ENCODE assay signal across 19 mouse cellular contexts in the genomic region with DNA sequence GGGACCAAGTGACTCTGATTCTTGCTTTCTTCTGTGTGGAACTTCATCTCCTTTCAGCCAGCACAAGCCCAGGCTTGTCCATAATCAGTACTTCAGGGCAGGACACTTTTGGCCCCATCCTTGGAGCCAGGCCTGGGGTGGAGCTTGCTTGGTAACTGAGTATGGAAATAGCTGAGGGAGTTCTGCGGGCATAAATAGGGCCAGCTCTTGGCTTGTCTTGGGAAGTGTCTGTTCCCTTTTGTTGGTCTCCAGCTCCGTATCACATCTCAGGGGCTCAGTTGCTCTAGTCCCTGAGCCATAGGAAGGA. TPM values are rescaled to one million over a fixed set of nuclear protein-coding genes. Genes with fewer than 3 reads are reported as not detected.
A peak's percentile ranks its signal among the peaks of the same experiment; 100 is the strongest.
DNase-seq lines count a peak whose midpoint lies in the region; ATAC-seq and TF ChIP-seq lines count a peak whose summit lies in the region.
"Had no signal": no experiment of that assay in that cellular context is flagged by ENCODE, and none has a peak within 500 bp of the region (broad histone marks: within the 10 kb centered on the region; RNA-seq: fewer than 3 reads in every experiment).

No protein-coding gene starts in this region.

- peak overlapping the region; percentile 73 for H3K27ac ChIP-seq in gastrocnemius, adult 2 months
- peak overlapping the region; percentile 59; the same call in 1 of the 2 replicates for H3K27ac ChIP-seq in hindbrain, embryonic 10.5 days
- no peak overlapping the region for H3K27ac ChIP-seq in hindbrain, embryonic 16.5 days (ENCODE audit: low read depth, low read length)
- peak overlapping the region; percentile 65 for H3K27ac ChIP-seq in embryonic facial prominence, embryonic 15.5 days (replicated peaks)
- H3K27ac ChIP-seq: hindbrain, embryonic 14.5 days; liver, embryonic 13.5 days had no signal

- DNase-seq in gastrocnemius, adult 2 months = peak; percentile 71
- DNase-seq in gastrocnemius, postnatal 4 days (ENCODE audit: low spot score in 2 of 2) = no peak
- DNase-seq in hindbrain, embryonic 10.5 days (ENCODE audit: low spot score) = no peak
- peak; percentile 83 for DNase-seq in Muller cell, postnatal 12 days (ENCODE audit: inconsistent ontology term)
- no peak for DNase-seq in layer of hippocampus, postnatal 14 days (ENCODE audit: low spot score in 2 of 2)
- DNase-seq in kidney, postnatal 4 days = no peak
- DNase-seq: adrenal gland, postnatal 10 days; cerebellum, postnatal 10 days; embryo, embryonic 11 days; kidney, adult 11 months; liver, embryonic 13.5 days; thymus, postnatal 4 days had no signal

- H3K4me1 ChIP-seq in hindbrain, embryonic 10.5 days (replicated peaks) = peaks cover 35% of the 10 kb centered on the region
- no peaks in the 10 kb centered on the region; the same call in 1 of the 2 replicates for H3K4me1 ChIP-seq in hindbrain, embryonic 16.5 days (ENCODE audit: control insufficient read depth, insufficient read depth, low read depth, low read length)
- peaks cover 53% of the 10 kb centered on the region for H3K4me1 ChIP-seq in embryonic facial prominence, embryonic 15.5 days

- 77% methylated on average over 2 of the region's 2 CpGs for WGBS in hindbrain, embryonic 10.5 days
- 57% methylated on average over 2 of the region's 2 CpGs for WGBS in hindbrain, embryonic 16.5 days
- WGBS in embryonic facial prominence, embryonic 15.5 days = 58% methylated on average over 2 of the region's 2 CpGs

- no peaks in the 10 kb centered on the region for H3K36me3 ChIP-seq in hindbrain, embryonic 10.5 days
- H3K36me3 ChIP-seq in hindbrain, embryonic 16.5 days (ENCODE audit: control insufficient read depth, insufficient read depth, low read length) = no peaks in the 10 kb centered on the region
- no peaks in the 10 kb centered on the region for H3K36me3 ChIP-seq in embryonic facial prominence, embryonic 15.5 days
- H3K36me3 ChIP-seq: liver, embryonic 13.5 days had no signal

- intact Hi-C loops in gastrocnemius, adult 2 months (cut with DNase I) = no loop called here

- no peaks in the 10 kb centered on the region for H3K9me3 ChIP-seq in hindbrain, embryonic 10.5 days
- H3K9me3 ChIP-seq in hindbrain, embryonic 16.5 days (ENCODE audit: control insufficient read depth, low read length) = no peaks in the 10 kb centered on the region
- H3K9me3 ChIP-seq in embryonic facial prominence, embryonic 15.5 days (replicated peaks) = no peaks in the 10 kb centered on the region
- H3K9me3 ChIP-seq: liver, embryonic 13.5 days had no signal

- no peaks in the 10 kb centered on the region for H3K27me3 ChIP-seq in hindbrain, embryonic 10.5 days (ENCODE audit: insufficient read depth, poor library complexity, severe bottlenecking)
- H3K27me3 ChIP-seq in hindbrain, embryonic 16.5 days (replicated peaks; ENCODE audit: control insufficient read depth, insufficient read depth, low read length) = no peaks in the 10 kb centered on the region
- no peaks in the 10 kb centered on the region for H3K27me3 ChIP-seq in embryonic facial prominence, embryonic 15.5 days
- H3K27me3 ChIP-seq: liver, embryonic 13.5 days had no signal

- no peak for ATAC-seq in hindbrain, embryonic 16.5 days
- 0 out of 2 replicates have a peak, but pooled peaks have one; percentile 24 for ATAC-seq in embryonic facial prominence, embryonic 15.5 days (ENCODE audit: insufficient number of reproducible peaks, low FRiP score, low TSS enrichment, low read depth)

- no peak overlapping the region for H3K4me2 ChIP-seq in hindbrain, embryonic 16.5 days (ENCODE audit: low read length)
- no peak overlapping the region for H3K4me2 ChIP-seq in embryonic facial prominence, embryonic 15.5 days (replicated peaks)
- H3K4me2 ChIP-seq: hindbrain, embryonic 14.5 days; liver, embryonic 13.5 days had no signal

- no peak overlapping the region for H3K9ac ChIP-seq in hindbrain, embryonic 16.5 days (ENCODE audit: low read depth, low read length)
- H3K9ac ChIP-seq in embryonic facial prominence, embryonic 15.5 days = no peak overlapping the region
- H3K9ac ChIP-seq: hindbrain, embryonic 14.5 days; liver, embryonic 13.5 days had no signal

- no peak overlapping the region for H3K4me3 ChIP-seq in gastrocnemius, adult 2 months
- no peak overlapping the region for H3K4me3 ChIP-seq in hindbrain, embryonic 10.5 days
- no peak overlapping the region for H3K4me3 ChIP-seq in hindbrain, embryonic 16.5 days (ENCODE audit: low read length)
- no peak overlapping the region for H3K4me3 ChIP-seq in embryonic facial prominence, embryonic 15.5 days (replicated peaks)
- H3K4me3 ChIP-seq: liver, embryonic 13.5 days had no signal

- no peak for TF ChIP-seq CTCF in gastrocnemius, adult 2 months (IDR thresholded peaks at IDR 0.05)

RNA-seq across cellular contexts. Expression of gene Ankrd2, which starts 13.3 kb away (rescaled TPM):
- 100 to 1,000 TPM; 154 to 235 TPM for total RNA-seq in gastrocnemius, adult 2 months (2021)
- 10 to 100 TPM; 50.1 to 73.1 TPM for total RNA-seq in gastrocnemius, postnatal 4 days (2021)
- 0.39 TPM in 1 of 2 replicates, not detected in the other for polyA plus RNA-seq in hindbrain, embryonic 10.5 days (2016; fragmentation: Nextera tagmentation; extraction: Ambion mirVana)
- 1.1 and 1.5 TPM in 2 replicates for polyA plus RNA-seq in hindbrain, embryonic 16.5 days (2015; fragmentation: Nextera tagmentation; extraction: Ambion mirVana)
- 1.6 and 1.9 TPM in 2 replicates for polyA plus RNA-seq in embryonic facial prominence, embryonic 15.5 days (2015; fragmentation: Nextera tagmentation; extraction: Ambion mirVana)
- under 1 TPM; 0.30 to 0.45 TPM for total RNA-seq in layer of hippocampus, postnatal 14 days (2021)
- total RNA-seq: layer of hippocampus, postnatal 25 days; megakaryocyte progenitor cell, adult 5-6 weeks; neutrophil, adult 5-6 weeks had no signal

RNA-seq across cellular contexts. Expression of gene Hoga1, which starts 22.9 kb away (rescaled TPM):
- 1 to 10 TPM; 2.9 to 3.1 TPM for total RNA-seq in gastrocnemius, adult 2 months (2021)
- 1 to 10 TPM; 7.1 to 8.8 TPM for total RNA-seq in gastrocnemius, postnatal 4 days (2021)
- 1.3 and 1.9 TPM in 2 replicates for polyA plus RNA-seq in hindbrain, embryonic 10.5 days (2016; fragmentation: Nextera tagmentation; extraction: Ambion mirVana)
- 2.0 and 2.4 TPM in 2 replicates for polyA plus RNA-seq in hindbrain, embryonic 16.5 days (2015; fragmentation: Nextera tagmentation; extraction: Ambion mirVana)
- polyA plus RNA-seq in embryonic facial prominence, embryonic 15.5 days (2015; fragmentation: Nextera tagmentation; extraction: Ambion mirVana) = 1.7 TPM in 2 replicates
- total RNA-seq in layer of hippocampus, postnatal 14 days (2021) = 1 to 10 TPM; 7.3 to 9.8 TPM
- total RNA-seq: neutrophil, adult 5-6 weeks had no signal

RNA-seq across cellular contexts. Expression of gene 4933411K16Rik, which starts 29.6 kb away (rescaled TPM):
- total RNA-seq in gastrocnemius, adult 2 months (2021) = under 1 TPM; 0.28 to 0.33 TPM
- total RNA-seq in gastrocnemius, postnatal 4 days (2021) = under 1 TPM; 0.75 to 0.91 TPM
- polyA plus RNA-seq in hindbrain, embryonic 10.5 days (2016; fragmentation: Nextera tagmentation; extraction: Ambion mirVana) = not detected in 2 replicates
- polyA plus RNA-seq in hindbrain, embryonic 16.5 days (2015; fragmentation: Nextera tagmentation; extraction: Ambion mirVana) = not detected in 2 replicates
- polyA plus RNA-seq in embryonic facial prominence, embryonic 15.5 days (2015; fragmentation: Nextera tagmentation; extraction: Ambion mirVana) = 0.16 TPM in 1 of 2 replicates, not detected in the other
- total RNA-seq in layer of hippocampus, postnatal 14 days (2021) = 1 to 10 TPM; 1.3 to 1.5 TPM
- total RNA-seq: megakaryocyte progenitor cell, adult 5-6 weeks; neutrophil, adult 5-6 weeks had no signal
- polyA plus RNA-seq: hindbrain, embryonic 14.5 days; liver, embryonic 13.5 days; lung, embryonic 16.5 days had no signal

RNA-seq across cellular contexts. Expression of gene Ubtd1, which starts 40.9 kb away (rescaled TPM):
- total RNA-seq in gastrocnemius, adult 2 months (2021) = 10 to 100 TPM; 14.5 to 15.1 TPM
- total RNA-seq in gastrocnemius, postnatal 4 days (2021) = 10 to 100 TPM; 37.5 to 39.7 TPM
- polyA plus RNA-seq in hindbrain, embryonic 10.5 days (2016; fragmentation: Nextera tagmentation; extraction: Ambion mirVana) = 11.5 and 16.9 TPM in 2 replicates
- polyA plus RNA-seq in hindbrain, embryonic 16.5 days (2015; fragmentation: Nextera tagmentation; extraction: Ambion mirVana) = 13.4 and 15.2 TPM in 2 replicates
- polyA plus RNA-seq in embryonic facial prominence, embryonic 15.5 days (2015; fragmentation: Nextera tagmentation; extraction: Ambion mirVana) = 33.2 and 34.2 TPM in 2 replicates
- total RNA-seq in layer of hippocampus, postnatal 14 days (2021) = 10 to 100 TPM; 15.6 to 17.0 TPM

RNA-seq across cellular contexts. Expression of gene Mms19, which starts 41.5 kb away (rescaled TPM):
- 10 to 100 TPM in 1 of 2 experiments, 1 to 10 TPM in 1; 8.8 to 10.5 TPM for total RNA-seq in gastrocnemius, adult 2 months (2021)
- total RNA-seq in gastrocnemius, postnatal 4 days (2021) = 10 to 100 TPM; 20.5 to 29.1 TPM
- polyA plus RNA-seq in hindbrain, embryonic 10.5 days (2016; fragmentation: Nextera tagmentation; extraction: Ambion mirVana) = 32.2 and 39.5 TPM in 2 replicates
- polyA plus RNA-seq in hindbrain, embryonic 16.5 days (2015; fragmentation: Nextera tagmentation; extraction: Ambion mirVana) = 30.0 and 31.3 TPM in 2 replicates
- 35.2 and 42.0 TPM in 2 replicates for polyA plus RNA-seq in embryonic facial prominence, embryonic 15.5 days (2015; fragmentation: Nextera tagmentation; extraction: Ambion mirVana)
- 10 to 100 TPM; 29.2 to 37.6 TPM for total RNA-seq in layer of hippocampus, postnatal 14 days (2021)

Comparison
In these comparisons a context has a peak if more than half of its experiments do, and no peak if none do; other contexts are left out.
1. DNase-seq: peak in gastrocnemius, adult 2 months (single experiment) and Muller cell, postnatal 12 days (single experiment); none in gastrocnemius, postnatal 4 days (0 of 2), hindbrain, embryonic 10.5 days (single experiment), layer of hippocampus, postnatal 14 days (0 of 2) and kidney, postnatal 4 days (0 of 2).
2. RNA of gene Ankrd2, which starts 13.3 kb away (total RNA-seq): 154 to 235 TPM in gastrocnemius, adult 2 months and 50.1 to 73.1 TPM in gastrocnemius, postnatal 4 days; 0.30 to 0.45 TPM in layer of hippocampus, postnatal 14 days; every median in the first group is over 10 times any median in the second.